Mouse (Mus musculus): ENCODE measurements around the gene Trnt1. TPM values are rescaled to one million over a fixed set of nuclear protein-coding genes. Genes with fewer than 3 reads are reported as not detected.

The Trnt1 gene
- polyA plus RNA-seq, 1 experiment from 2014 or later, result 49.2 TPM

GRCm38 (mm10) chr6:106747804-106748203, 21.1 kb upstream of the Trnt1 start:
- no peak overlapping the region for H3K27ac ChIP-seq
- WGBS (ENCODE audit: insufficient replicate concordance), result 48% methylated on average over 3 of the region's 3 CpGs
- no peaks in the 10 kb centered on the region for H3K27me3 ChIP-seq
- DNase-seq (no peak), ATAC-seq (ENCODE audit: low read depth) (no peak)
- no peak overlapping the region for H3K9ac ChIP-seq
- H3K36me3 ChIP-seq, result no peaks in the 10 kb centered on the region
- no peaks in the 10 kb centered on the region for H3K4me1 ChIP-seq (replicated peaks)
- H3K4me3 ChIP-seq (replicated peaks), result no peak overlapping the region
- H3K4me2 ChIP-seq, result no peak overlapping the region
- no peaks in the 10 kb centered on the region for H3K9me3 ChIP-seq (replicated peaks)

GRCm38 (mm10) chr6:106748887-106749388, 20.0 kb upstream of the Trnt1 start, which contains the start of gene Il5ra:
Gene Il5ra (minus strand): TSS chr6:106749037.
- WGBS (ENCODE audit: insufficient replicate concordance), result 13% methylated on average over 6 of the region's 6 CpGs
- no peaks in the 10 kb centered on the region for H3K27me3 ChIP-seq
- H3K4me3 ChIP-seq (replicated peaks), result no peak within 1 kb of the TSS
- H3K27ac ChIP-seq, result no peak within 1 kb of the TSS
- no peak for DNase-seq
- H3K4me1 ChIP-seq (replicated peaks), result no peaks in the 10 kb centered on the region
- no peaks in the 10 kb centered on the region for H3K9me3 ChIP-seq (replicated peaks)
- H3K9ac ChIP-seq, result no peak within 1 kb of the TSS
- no peaks in the 10 kb centered on the region for H3K36me3 ChIP-seq
- ATAC-seq (ENCODE audit: low read depth), result peak; percentile 39; the same call in 1 of the 2 replicates
- H3K4me2 ChIP-seq, result no peak within 1 kb of the TSS

GRCm38 (mm10) chr6:106750291-106750690, 18.6 kb upstream of the Trnt1 start:
- Histone ChIP-seq H3K4me1 (replicated peaks) (no peaks in the 10 kb centered on the region), H3K36me3 (no peaks in the 10 kb centered on the region), H3K9me3 (replicated peaks) (no peaks in the 10 kb centered on the region), H3K4me3 (replicated peaks) (no peak overlapping the region), H3K9ac (no peak overlapping the region), H3K4me2 (no peak overlapping the region), H3K27ac (no peak overlapping the region), H3K27me3 (no peaks in the 10 kb centered on the region)
- DNase-seq, result no peak
- 76% methylated on average over 7 of the region's 7 CpGs for WGBS (ENCODE audit: insufficient replicate concordance)
- no peak for ATAC-seq (ENCODE audit: low read depth)

- Histone ChIP-seq H3K27me3 (no peaks in the 10 kb centered on the region), H3K4me2 (no peak overlapping the region), H3K4me3 (replicated peaks) (no peak overlapping the region), H3K36me3 (no peaks in the 10 kb centered on the region), H3K27ac (no peak overlapping the region), H3K9ac (no peak overlapping the region), H3K4me1 (replicated peaks) (0 out of 2 replicates have a peak, but pooled peaks cover 11% of the 10 kb centered on the region), H3K9me3 (replicated peaks) (no peaks in the 10 kb centered on the region)
- WGBS (ENCODE audit: insufficient replicate concordance), result 16% methylated on average over 2 of the region's 3 CpGs
- DNase-seq, result no peak
- no peak for ATAC-seq (ENCODE audit: low read depth)
Measured at GRCm38 (mm10) chr6:106758299-106758698, 10.6 kb upstream of the Trnt1 start.

GRCm38 (mm10) chr6:106760473-106761218, 8.3 kb upstream of the Trnt1 start:
- H3K4me3 ChIP-seq (replicated peaks), result no peak overlapping the region
- no peak overlapping the region for H3K4me2 ChIP-seq
- DNase-seq (no peak), ATAC-seq (ENCODE audit: low read depth) (no peak)
- H3K27ac ChIP-seq, result no peak overlapping the region
- no peak overlapping the region for H3K9ac ChIP-seq
- no peaks in the 10 kb centered on the region for H3K9me3 ChIP-seq (replicated peaks)
- WGBS (ENCODE audit: insufficient replicate concordance), result 16% methylated on average over 3 of the region's 3 CpGs
- H3K4me1 ChIP-seq (replicated peaks), result 0 out of 2 replicates have a peak, but pooled peaks cover 11% of the 10 kb centered on the region
- no peaks in the 10 kb centered on the region for H3K27me3 ChIP-seq
- no peaks in the 10 kb centered on the region for H3K36me3 ChIP-seq

- Histone ChIP-seq H3K9me3 (replicated peaks) (no peaks in the 10 kb centered on the region), H3K27me3 (no peaks in the 10 kb centered on the region), H3K36me3 (no peaks in the 10 kb centered on the region), H3K9ac (no peak overlapping the region), H3K4me1 (replicated peaks) (0 out of 2 replicates have a peak, but pooled peaks cover 11% of the 10 kb centered on the region), H3K27ac (no peak overlapping the region), H3K4me2 (no peak overlapping the region), H3K4me3 (replicated peaks) (no peak overlapping the region)
- DNase-seq, result no peak
- peak; percentile 65; the same call in 1 of the 2 replicates for ATAC-seq (ENCODE audit: low read depth)
- WGBS (ENCODE audit: insufficient replicate concordance), result 22% methylated on average over 1 of the region's 1 CpGs
Measured at GRCm38 (mm10) chr6:106761486-106761885, 7.4 kb upstream of the Trnt1 start.

- Histone ChIP-seq H3K4me2 (no peak overlapping the region), H3K9ac (no peak overlapping the region), H3K9me3 (replicated peaks) (no peaks in the 10 kb centered on the region), H3K4me3 (replicated peaks) (no peak overlapping the region), H3K36me3 (no peaks in the 10 kb centered on the region), H3K4me1 (replicated peaks) (peaks cover 22% of the 10 kb centered on the region), H3K27ac (no peak overlapping the region), H3K27me3 (no peaks in the 10 kb centered on the region)
- ATAC-seq (ENCODE audit: low read depth) (no peak), DNase-seq (no peak)
- WGBS (ENCODE audit: insufficient replicate concordance), result 49% methylated on average over 1 of the region's 1 CpGs
Measured at GRCm38 (mm10) chr6:106765892-106766291, 3.0 kb upstream of the Trnt1 start.

- peaks cover 6% of the 10 kb centered on the region for H3K36me3 ChIP-seq
- H3K9me3 ChIP-seq (replicated peaks), result no peaks in the 10 kb centered on the region
- ATAC-seq (ENCODE audit: low read depth) (no peak), DNase-seq (no peak)
- no peak overlapping the region for H3K4me2 ChIP-seq
- H3K4me1 ChIP-seq (replicated peaks), result peaks cover 14% of the 10 kb centered on the region
- H3K9ac ChIP-seq, result no peak overlapping the region
- no peak overlapping the region for H3K27ac ChIP-seq
- no peak overlapping the region for H3K4me3 ChIP-seq (replicated peaks)
- 62% methylated on average over 4 of the region's 4 CpGs for WGBS (ENCODE audit: insufficient replicate concordance)
- no peaks in the 10 kb centered on the region for H3K27me3 ChIP-seq
Measured at GRCm38 (mm10) chr6:106766774-106767173, 2.1 kb upstream of the Trnt1 start.

GRCm38 (mm10) chr6:106769290-106769866, 458 bp downstream of the Trnt1 start:
- Histone ChIP-seq H3K4me1 (replicated peaks) (peaks cover 12% of the 10 kb centered on the region), H3K9me3 (replicated peaks) (no peaks in the 10 kb centered on the region), H3K4me3 (replicated peaks) (peak overlapping the region; percentile 84), H3K27ac (peak overlapping the region; percentile 78), H3K27me3 (no peaks in the 10 kb centered on the region), H3K4me2 (peak overlapping the region; percentile 92), H3K36me3 (peaks cover 29% of the 10 kb centered on the region), H3K9ac (peak overlapping the region; percentile 82)
- DNase-seq, result no peak
- under 1% methylated on average over 33 of the region's 33 CpGs for WGBS (ENCODE audit: insufficient replicate concordance)
- ATAC-seq (ENCODE audit: low read depth), result peak; percentile 76; the same call in 1 of the 2 replicates

GRCm38 (mm10) chr6:106770046-106770445, 1.1 kb downstream of the Trnt1 start:
- peak overlapping the region; percentile 82 for H3K9ac ChIP-seq
- peak overlapping the region; percentile 92 for H3K4me2 ChIP-seq
- peak overlapping the region; percentile 84 for H3K4me3 ChIP-seq (replicated peaks)
- H3K27me3 ChIP-seq, result no peaks in the 10 kb centered on the region
- peaks cover 32% of the 10 kb centered on the region for H3K36me3 ChIP-seq
- WGBS (ENCODE audit: insufficient replicate concordance), result 31% methylated on average over 4 of the region's 4 CpGs
- H3K27ac ChIP-seq, result no peak overlapping the region
- DNase-seq (no peak), ATAC-seq (ENCODE audit: low read depth) (no peak)
- H3K4me1 ChIP-seq (replicated peaks), result peaks cover 12% of the 10 kb centered on the region
- no peaks in the 10 kb centered on the region for H3K9me3 ChIP-seq (replicated peaks)

GRCm38 (mm10) chr6:106787138-106787537, 18.2 kb downstream of the Trnt1 start:
- no peaks in the 10 kb centered on the region for H3K27me3 ChIP-seq
- H3K4me1 ChIP-seq (replicated peaks), result no peaks in the 10 kb centered on the region
- H3K4me2 ChIP-seq, result no peak overlapping the region
- H3K36me3 ChIP-seq, result peaks cover 31% of the 10 kb centered on the region
- no peak overlapping the region for H3K4me3 ChIP-seq (replicated peaks)
- H3K9ac ChIP-seq, result no peak overlapping the region
- H3K27ac ChIP-seq, result no peak overlapping the region
- ATAC-seq (ENCODE audit: low read depth) (no peak), DNase-seq (no peak)
- H3K9me3 ChIP-seq (replicated peaks), result no peaks in the 10 kb centered on the region
- 85% methylated on average over 3 of the region's 3 CpGs for WGBS (ENCODE audit: insufficient replicate concordance)
